Mouse (Mus musculus) bone marrow macrophage, adult 2 months (primary cell): ENCODE results near the gene Cnksr1.

Source experiments
- CTCF ChIP-seq: IDR thresholded peaks from 2 replicates; pipeline ENCODE4 v1.5.1; 2012; ENCODE audit warnings: low read depth, mild to moderate bottlenecking, low read length, moderate library complexity
- POLR2A ChIP-seq: IDR thresholded peaks from 2 replicates; pipeline ENCODE4 v1.6.1; 2012; ENCODE audit warnings: mild to moderate bottlenecking, low read depth, low read length, borderline replicate concordance

GRCm38 (mm10) chr4:134227194-134227593 lies 11.0 kb downstream of the Cnksr1 start, which contains the start of gene Catsper4:
- TF ChIP-seq CTCF (no peak), POLR2A (no peak)
